Mouse (Mus musculus): ENCODE data around the gene Igf2.

The Igf2 gene

GRCm38 (mm10) chr7:142666659-142667058 is at the start of gene Igf2:
TSS of gene Igf2 (minus strand) at chr7:142666816.
- no peak for DNase-seq (ENCODE audit: low spot score in 2 of 2)

DNA sequence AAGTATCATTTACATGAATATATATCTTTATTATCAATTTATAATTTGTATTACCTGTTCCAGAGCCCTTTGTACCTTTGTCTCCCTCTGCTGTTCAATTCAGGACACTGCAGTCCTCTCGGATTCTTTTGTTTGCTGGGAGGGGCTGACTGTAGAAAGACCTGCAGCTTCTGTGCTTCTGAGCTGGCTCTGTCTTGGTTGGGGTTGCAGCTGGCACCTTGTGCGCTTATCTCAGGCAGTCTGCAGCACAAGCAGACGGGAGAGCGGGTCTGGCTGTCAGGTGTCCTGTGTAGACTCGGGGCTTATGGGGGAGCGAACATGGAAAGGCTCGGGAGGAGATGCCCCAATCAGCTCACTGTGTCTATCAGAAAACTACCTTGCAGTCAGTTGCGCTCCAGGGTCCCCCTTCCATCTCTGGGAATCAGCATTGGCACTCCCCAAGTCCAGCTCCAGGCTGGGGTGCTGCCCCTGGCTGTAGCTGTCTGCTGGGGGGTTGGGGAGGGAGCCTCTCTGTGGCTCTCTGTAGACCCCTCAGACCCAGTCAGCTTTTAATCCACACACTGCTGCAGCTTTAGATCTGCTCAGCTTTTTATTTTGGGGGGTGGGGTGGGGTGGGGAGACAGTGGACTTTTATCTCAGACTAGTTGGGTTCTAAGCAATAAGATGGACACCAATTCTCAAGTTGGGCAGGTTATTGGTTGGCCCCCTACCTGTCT is 48.3 kb upstream of the Igf2 start:
- peak in 1 of 2 experiments; percentile 42 for DNase-seq (ENCODE audit: low spot score in 2 of 2)

- no peak for DNase-seq (ENCODE audit: low spot score in 2 of 2)
Measured at GRCm38 (mm10) chr7:142706873-142707272, 40.3 kb upstream of the Igf2 start.

GRCm38 (mm10) chr7:142699334-142699860 is 32.8 kb upstream of the Igf2 start:
- no peak for DNase-seq (ENCODE audit: low spot score in 2 of 2)

GRCm38 (mm10) chr7:142678611-142679010 is 12.0 kb upstream of the Igf2 start:
- no peak for DNase-seq (ENCODE audit: low spot score in 2 of 2)

DNA sequence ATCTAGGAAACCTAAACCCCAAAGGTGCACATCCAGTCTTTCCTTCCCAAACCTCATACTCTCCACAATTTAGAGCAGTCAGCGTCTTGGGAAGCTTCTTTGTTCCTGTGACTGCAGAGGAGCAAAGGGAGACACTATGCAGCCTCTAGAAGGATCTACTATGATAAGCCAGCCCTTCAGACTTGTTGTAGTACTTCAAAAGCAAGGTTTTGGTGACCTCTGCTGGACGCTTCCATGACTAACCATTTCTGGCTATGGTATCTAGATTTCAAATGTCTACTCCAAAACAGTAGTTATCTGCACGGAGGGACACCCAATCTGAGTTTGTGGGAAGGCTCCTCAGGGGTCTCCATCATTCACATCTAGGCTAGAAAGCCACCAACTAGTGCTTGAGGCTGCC is 9.0 kb upstream of the Igf2 start:
- DNase-seq (ENCODE audit: low spot score in 2 of 2): peak in 1 of 2 experiments; percentile 62

GRCm38 (mm10) chr7:142675141-142675540 is 8.5 kb upstream of the Igf2 start:
- no peak for DNase-seq (ENCODE audit: low spot score in 2 of 2)

DNA sequence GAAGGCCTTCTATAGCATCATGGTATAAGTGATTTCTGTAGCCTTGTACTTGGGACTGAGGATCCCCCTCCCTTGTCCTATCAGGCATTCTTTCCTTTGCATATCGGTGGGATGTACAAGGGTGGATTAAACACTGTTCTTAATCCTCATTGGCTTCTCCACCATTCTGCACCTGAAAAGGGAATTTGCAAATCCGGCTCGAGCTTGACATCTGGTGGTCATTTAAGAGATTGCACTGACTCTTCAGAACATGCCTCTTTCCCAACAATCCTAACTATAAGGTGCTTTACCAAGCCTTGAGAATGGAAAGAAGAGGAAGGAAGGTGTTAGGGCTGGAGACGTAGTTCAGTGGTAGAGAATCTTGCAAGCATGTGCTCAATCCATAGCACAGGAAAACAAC is 5.5 kb upstream of the Igf2 start:
- DNase-seq (ENCODE audit: low spot score in 2 of 2): peak in 1 of 2 experiments; percentile 74

DNA sequence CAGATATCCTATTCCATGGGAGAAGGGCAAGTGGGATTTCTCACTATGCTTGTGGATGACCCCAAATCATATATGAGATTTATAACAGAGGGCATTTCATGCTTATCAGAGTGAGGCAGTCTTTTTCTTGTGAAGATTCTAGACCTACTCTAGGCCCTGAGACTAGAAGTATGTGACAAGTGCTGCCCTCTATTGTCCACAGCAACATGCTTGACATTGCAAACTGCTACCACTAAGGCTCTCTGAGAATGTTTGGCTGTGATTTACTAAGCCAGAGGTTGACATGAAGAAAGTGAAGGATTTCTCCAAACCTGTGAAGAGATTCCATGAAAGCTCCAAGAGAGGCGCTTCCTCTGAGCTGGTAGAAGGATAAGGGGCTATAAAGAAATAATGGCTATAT is 4.5 kb upstream of the Igf2 start:
- DNase-seq (ENCODE audit: low spot score in 2 of 2): no peak

DNA sequence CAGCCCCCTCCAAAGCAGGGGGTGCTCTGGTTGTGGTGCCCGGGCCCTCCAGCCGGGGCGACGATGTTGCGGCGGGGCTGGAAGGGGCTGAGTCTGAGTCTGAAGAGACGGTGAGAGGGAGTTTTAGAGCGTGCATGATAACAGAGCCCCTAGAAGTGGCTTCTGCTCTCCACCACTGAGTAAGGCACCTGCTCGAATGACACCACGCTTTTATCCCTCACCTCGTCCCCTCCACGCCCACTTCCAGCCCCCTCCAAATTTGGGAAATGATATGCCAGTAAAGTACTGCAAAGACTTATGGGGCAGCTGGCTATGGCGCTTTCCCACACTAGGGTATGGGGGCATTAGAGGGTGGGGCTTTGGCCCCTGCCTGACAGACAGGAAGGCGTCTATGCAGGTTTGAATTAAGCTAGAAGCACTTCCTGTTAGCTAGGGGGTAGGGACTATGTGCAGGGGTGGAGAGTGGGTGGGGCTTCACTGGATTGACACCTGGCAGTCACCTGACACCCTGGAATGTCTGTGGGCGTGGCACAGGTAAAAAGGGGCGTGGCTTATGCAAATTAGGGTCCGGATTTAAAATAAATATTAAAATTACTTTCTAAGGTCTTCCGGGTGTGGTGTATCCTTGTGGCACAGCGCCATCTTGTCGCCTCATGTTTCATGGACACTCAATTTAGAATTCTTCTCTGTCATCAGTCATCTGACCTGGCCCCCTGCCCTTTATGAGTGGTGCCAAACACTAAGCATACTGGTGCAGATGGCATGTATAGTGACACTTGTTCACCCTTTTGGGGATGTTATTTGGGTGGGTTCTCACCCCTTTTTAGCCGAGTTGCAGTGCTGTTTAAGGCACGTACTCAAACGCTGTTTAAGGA is 3.4 kb upstream of the Igf2 start, which contains the start of gene Gm49394:
TSS of gene Gm49394 (minus strand) at position 192 of the 875 bp plus-strand sequence.
- no peak for DNase-seq (ENCODE audit: low spot score in 2 of 2)

- DNase-seq (ENCODE audit: low spot score in 2 of 2): no peak
Measured at GRCm38 (mm10) chr7:142668328-142668727, 1.7 kb upstream of the Igf2 start.

GRCm38 (mm10) chr7:142667521-142667920 is 905 bp upstream of the Igf2 start:
- DNase-seq (ENCODE audit: low spot score in 2 of 2): no peak

- no peak for DNase-seq (ENCODE audit: low spot score in 2 of 2)
Measured at GRCm38 (mm10) chr7:142666109-142666508, 507 bp downstream of the Igf2 start.

DNA sequence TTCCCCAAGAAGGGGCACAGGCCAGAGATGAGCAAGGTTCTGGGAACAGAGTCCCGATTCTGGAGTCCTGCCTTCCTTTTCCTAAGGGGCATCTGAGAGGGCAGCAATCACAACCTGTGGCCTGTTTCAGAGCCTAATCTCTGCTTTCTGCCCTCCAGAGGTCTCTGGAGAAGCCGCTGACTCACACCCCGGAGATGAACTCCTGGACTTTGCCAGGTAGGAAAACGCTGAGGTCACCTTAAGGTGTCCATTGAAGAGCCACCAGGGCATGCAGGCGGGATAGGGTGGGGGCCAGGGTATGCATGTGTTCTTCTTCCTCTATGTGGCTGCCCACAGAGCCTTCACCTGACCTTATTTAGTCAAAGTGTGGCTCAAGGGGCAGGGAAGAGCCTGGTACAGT is 1.3 kb downstream of the Igf2 start:
- no peak for DNase-seq (ENCODE audit: low spot score in 2 of 2)

DNA sequence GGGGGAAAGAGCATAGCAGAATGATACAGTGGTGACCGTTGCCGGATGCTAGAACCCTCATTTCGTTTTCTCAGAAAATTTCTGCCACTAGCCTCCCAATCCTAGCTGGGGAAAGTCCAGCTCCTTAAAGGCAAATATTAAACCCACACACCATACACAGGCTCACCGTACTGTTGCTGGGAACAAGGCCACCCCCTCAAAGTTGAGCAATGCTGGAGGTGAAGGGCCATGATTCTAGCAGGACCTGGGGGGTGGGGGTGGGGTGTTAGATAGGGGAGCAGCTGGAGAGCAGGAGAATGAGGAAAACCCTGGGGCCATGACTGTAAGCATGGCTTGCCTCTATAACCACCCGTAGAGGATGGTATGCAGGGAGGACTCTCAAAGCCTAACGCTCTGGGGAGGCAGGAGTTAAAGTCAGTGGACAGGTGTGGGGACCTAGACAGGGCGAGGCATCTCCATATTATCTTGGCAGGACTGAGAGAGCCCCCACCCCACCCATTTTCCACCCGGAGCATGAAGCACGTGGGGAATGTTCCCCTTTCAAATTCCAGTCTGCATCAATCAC is 2.1 kb downstream of the Igf2 start:
- DNase-seq (ENCODE audit: low spot score in 2 of 2): no peak

DNA sequence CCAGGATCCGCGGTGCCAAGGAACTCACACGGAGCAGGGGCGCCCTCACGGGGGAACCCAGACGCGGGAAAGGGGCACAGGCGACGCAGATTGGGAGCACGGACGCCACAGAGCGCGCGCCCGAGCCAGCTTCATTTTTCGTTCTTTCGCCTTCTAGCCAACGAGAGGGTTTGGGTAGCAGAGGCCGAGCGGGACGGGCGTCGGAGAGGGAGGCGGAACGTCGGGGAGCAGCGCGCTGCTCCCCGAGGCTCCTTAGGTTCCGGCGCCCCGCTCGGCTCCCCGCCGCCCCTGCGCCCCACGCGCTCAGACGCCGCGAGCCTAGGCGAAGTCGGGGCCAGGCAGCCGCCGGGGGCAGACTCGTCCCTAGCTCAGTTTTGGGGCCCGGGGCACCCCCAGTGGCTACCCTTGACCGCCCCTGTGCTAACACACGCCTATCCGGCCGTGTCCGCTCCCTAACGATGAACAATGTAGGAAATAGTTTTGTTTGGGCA is 2.6 kb downstream of the Igf2 start:
- no peak for DNase-seq (ENCODE audit: low spot score in 2 of 2)

GRCm38 (mm10) chr7:142663151-142663550 is 3.5 kb downstream of the Igf2 start:
- DNase-seq (ENCODE audit: low spot score in 2 of 2): no peak

DNA sequence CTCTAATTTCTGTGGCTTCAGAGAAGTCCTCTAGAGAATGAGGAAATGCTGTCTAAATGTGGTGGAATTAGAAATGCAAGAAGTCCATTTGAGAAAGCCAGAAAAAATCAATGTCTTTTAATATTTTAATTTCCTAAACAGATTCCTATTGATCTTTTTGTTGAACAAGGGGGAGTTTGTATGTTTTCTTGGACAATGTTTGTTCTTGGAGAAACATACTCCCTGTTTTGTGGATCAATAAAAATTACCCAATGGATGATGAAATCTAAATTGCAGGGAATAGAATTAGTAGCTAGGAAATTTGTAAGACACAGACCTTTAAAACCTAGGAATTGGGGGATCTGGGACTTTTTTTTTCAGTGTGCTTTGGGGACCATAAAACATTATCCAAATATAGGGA is 4.8 kb downstream of the Igf2 start:
- no peak for DNase-seq (ENCODE audit: low spot score in 2 of 2)

- DNase-seq (ENCODE audit: low spot score in 2 of 2): no peak
Measured at GRCm38 (mm10) chr7:142661046-142661445, 5.6 kb downstream of the Igf2 start.

DNA sequence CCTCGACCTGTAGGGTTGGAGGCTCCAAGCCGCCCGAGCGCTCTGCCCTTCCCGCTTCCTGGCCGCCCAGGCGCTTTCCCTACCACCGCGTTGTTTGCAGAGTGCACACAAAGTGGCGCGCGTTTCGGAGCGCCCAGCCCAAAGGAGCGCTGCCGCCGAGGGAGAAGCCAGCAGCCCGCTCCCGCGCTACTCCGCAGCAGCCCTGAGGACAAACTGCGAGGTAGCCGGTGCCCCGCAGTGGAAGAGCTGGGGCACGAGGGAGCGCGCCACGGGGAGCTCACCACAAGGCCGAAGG is 6.0 kb downstream of the Igf2 start:
- DNase-seq (ENCODE audit: low spot score in 2 of 2): no peak

GRCm38 (mm10) chr7:142659767-142660650 is 6.6 kb downstream of the Igf2 start:
- DNase-seq (ENCODE audit: low spot score in 2 of 2): no peak

All from frontal cortex, postnatal 14 days (tissue).